Mouse (Mus musculus) retina, adult 2 months (tissue): Measurements from ENCODE around the gene Elavl4.

Source experiments
- DNase-seq: peaks from one replicate; pipeline ENCODE4 v3.0.0-alpha.2; 2012; ENCODE audit warnings: low read depth, low spot score

Elavl4 gene

DNA sequence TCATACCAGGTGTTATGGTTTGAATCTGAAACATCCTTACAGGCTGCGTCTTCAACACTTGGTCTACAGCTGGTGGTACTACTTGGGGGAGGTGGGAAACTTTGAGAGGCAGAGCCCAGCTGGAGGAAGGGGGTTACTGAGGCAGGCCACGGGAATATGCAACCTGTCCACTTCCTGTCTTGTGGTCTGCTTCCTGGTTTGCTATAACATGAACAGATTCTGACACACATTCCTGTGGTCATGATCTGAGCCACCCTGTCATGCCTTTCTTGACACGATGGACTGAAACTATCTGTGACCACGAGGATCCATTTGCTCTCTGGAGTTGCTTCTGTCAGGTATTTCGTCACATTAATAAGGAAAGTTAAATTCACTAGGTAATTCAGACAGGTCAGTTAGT, 179.7 kb downstream of the Elavl4 start:
- no peak for DNase-seq

DNA sequence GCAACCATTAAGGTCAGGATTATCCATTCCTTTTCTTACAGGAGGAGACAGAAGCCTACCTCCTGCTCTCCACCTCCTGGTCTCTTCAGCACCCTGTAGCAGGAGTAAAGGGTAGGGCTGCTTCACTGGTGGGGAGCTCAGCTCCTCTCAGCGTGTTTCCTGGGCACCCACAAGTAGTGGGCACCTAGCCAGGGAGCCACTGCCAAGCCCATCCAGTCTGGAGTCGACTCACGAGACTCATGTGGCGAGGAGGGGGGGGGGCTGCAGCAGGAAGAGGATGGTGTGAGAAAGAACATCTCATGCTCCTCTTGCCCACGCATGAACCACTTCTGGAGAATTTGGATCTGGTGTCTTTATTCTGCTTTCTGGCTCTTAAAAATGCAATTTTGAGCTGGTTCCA, 186.5 kb downstream of the Elavl4 start:
- DNase-seq = no peak

DNA sequence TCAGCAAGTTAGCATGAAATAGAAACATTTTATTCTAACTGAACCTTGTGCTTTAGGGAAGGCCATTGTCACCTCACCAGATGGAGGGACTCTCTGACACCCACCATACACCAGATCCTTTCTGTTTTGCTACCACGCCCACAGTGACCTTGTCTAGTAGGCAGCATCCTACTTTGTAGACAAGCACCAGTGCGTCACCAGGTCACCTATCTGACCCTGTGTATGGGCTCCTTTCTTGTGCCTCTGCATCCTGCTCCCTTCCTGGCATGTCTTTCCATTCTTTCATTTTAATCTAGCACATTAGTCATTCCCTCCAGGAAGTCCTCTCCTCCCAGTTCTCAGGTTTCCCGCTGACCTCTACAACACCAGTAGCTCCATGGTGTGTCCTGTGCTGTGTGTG, 190.1 kb downstream of the Elavl4 start:
- no peak for DNase-seq

DNA sequence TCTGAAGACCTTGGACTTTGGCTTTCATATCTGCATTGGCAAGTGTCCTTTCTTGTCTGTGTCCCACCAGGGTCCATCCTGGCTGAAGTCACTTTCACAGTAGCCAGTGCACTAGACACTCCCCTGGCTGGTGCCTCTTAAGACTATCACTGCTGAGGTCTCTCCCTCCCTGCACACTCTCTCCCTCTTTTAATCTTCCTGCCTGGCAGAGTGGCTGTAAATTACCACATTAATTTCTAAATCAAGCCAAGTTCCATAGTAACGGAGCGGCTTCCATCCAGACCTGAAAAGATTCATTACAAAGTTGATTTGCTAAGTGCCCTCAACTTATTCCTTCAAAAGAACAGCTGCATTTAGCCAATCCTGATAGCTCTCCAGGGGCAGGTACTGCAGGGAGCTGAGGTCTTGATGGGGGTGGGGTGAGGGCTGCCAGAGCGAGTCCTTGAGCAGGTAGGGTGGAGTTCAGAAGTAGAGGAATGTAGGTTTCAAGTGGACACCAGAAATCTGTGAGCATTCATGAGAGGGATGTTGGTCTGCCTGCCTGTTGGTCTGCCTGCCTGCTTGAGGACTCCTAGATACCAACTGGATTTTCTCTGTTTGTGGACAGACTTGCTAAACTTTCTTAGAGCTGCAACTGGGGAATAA, 194.1 kb downstream of the Elavl4 start:
- DNase-seq = no peak

DNA sequence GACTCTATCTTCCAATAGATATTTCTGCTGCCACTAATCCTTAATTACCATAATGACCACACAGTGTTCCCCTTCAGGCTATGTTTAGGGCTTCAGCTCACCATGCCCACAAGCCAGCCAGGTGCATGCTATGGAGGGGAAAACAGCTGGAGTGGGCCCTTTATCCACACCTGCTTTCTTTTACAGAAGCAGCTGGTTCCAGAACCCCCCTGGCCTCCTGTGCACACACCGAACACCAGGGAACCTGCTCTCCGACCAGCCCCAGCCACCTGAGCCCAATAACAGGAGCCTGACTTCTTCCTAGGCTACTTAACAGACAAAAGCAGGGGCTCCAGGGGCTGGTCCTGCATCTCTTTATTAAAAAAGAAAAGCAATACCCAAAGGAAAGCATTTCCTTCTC, 195.8 kb downstream of the Elavl4 start:
- DNase-seq = no peak
